Mouse (Mus musculus) midbrain, embryonic 13.5 days (tissue): Measurements from ENCODE around the gene Mbd3. TPM values are rescaled to one million over a fixed set of nuclear protein-coding genes. Genes with fewer than 3 reads are reported as not detected.

ENCODE experiments used
- ATAC-seq: fragments of 200-750 bp; cut with Nextera tagmentation; 2 replicates; pipeline ENCODE4 v1.8.0; 2017; ENCODE audit warnings: mild to moderate bottlenecking, moderate TSS enrichment, moderate library complexity
- H3K27ac ChIP-seq: fragments of 300-500 bp; sonication (generic); 2 replicates; pipeline ENCODE4 v1.5.1; 2015; ENCODE audit warnings: inconsistent platforms, mild to moderate bottlenecking, moderate library complexity
- H3K27me3 ChIP-seq: fragments of 300-500 bp; sonication (generic); 2 replicates; pipeline ENCODE4 v1.6.1; 2015; ENCODE audit warnings: mild to moderate bottlenecking, inconsistent platforms
- H3K36me3 ChIP-seq: fragments of 300-500 bp; sonication (generic); 2 replicates; pipeline ENCODE4 v1.6.1; 2015; ENCODE audit warnings: mild to moderate bottlenecking, inconsistent platforms
- H3K4me1 ChIP-seq: fragments of 300-500 bp; sonication (generic); replicated peaks from 2 replicates; pipeline ENCODE4 v1.6.1; 2015; ENCODE audit warnings: inconsistent platforms
- H3K4me2 ChIP-seq: fragments of 300-500 bp; sonication (generic); replicated peaks from 2 replicates; pipeline ENCODE4 v1.6.1; 2015; ENCODE audit warnings: moderate library complexity, mild to moderate bottlenecking, inconsistent platforms
- H3K4me3 ChIP-seq: fragments of 300-500 bp; sonication (generic); replicated peaks from 2 replicates; pipeline ENCODE4 v1.5.1; 2015; ENCODE audit warnings: mild to moderate bottlenecking, inconsistent platforms
- H3K9ac ChIP-seq: fragments of 300-500 bp; sonication (generic); replicated peaks from 2 replicates; pipeline ENCODE4 v1.6.1; 2015; ENCODE audit warnings: mild to moderate bottlenecking, inconsistent platforms
- H3K9me3 ChIP-seq: fragments of 300-500 bp; sonication (generic); 2 replicates; pipeline ENCODE4 v1.6.1; 2016; ENCODE audit warnings: mild to moderate bottlenecking, inconsistent platforms
- WGBS: fragments of 180-500 bp; shearing (Covaris S2); methylation state at CpG from one replicate; pipeline ENCODE4 v1.1.7; 2015; 5-methylcytosine and 5-hydroxymethylcytosine counted together
- microRNA-seq: library from miRNA; unstranded; fragments of <30 nt; microRNA quantifications from one replicate; pipeline ENCODE4, GENCODE M21; 2016
- polyA plus RNA-seq: library from polyadenylated mRNA; unstranded; fragments of >200 nt; fragmentation: Nextera tagmentation; extraction: Ambion mirVana; gene quantifications from 2 replicates; pipeline ENCODE4 v1.2.1, GENCODE M21; 2015

The Mbd3 gene
- polyA plus RNA-seq, 1 experiment from 2014 or later: 257 TPM

- peaks cover 53% of the 10 kb centered on the region for H3K4me1 ChIP-seq
- peaks cover 96% of the 10 kb centered on the region for H3K27me3 ChIP-seq
- no peak overlapping the region for H3K4me3 ChIP-seq
- no peaks in the 10 kb centered on the region for H3K9me3 ChIP-seq
- no peak for ATAC-seq
- H3K9ac ChIP-seq: no peak overlapping the region
- no peak overlapping the region for H3K27ac ChIP-seq
- WGBS: 57% methylated on average over 9 of the region's 9 CpGs
- H3K4me2 ChIP-seq: no peak overlapping the region
- H3K36me3 ChIP-seq: no peaks in the 10 kb centered on the region
Measured at GRCm38 (mm10) chr10:80344131-80344661, 55.2 kb downstream of the Mbd3 start.

DNA sequence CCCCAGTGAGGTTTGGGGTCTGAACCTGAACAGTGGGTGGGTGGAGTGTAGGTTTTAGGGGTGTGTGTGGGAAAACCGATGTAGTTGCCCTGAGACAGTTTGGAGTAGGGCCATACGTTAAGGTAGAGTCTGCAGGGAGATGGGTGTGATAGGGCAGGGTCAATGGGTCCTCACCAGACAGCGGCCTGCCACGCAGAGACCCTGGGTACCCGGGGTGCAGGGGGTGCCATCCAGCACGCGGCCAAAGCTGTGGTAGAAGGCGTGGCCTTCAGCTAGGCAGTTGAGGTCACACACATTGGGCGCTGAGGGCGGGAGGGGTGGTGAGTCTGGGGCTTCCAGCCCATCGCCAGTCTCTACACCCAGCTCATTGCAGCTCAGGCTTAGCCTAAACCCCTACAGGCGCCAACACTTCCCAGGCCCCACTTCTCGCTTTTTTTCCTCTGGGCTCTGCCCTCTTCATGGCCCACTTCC lies 55.9 kb downstream of the Mbd3 start:
- Histone ChIP-seq H3K4me2 (peak overlapping the region; percentile 52), H3K9me3 (no peaks in the 10 kb centered on the region), H3K4me1 (peaks cover 51% of the 10 kb centered on the region), H3K27ac (no peak overlapping the region), H3K4me3 (peak overlapping the region; percentile 29), H3K27me3 (peaks cover 89% of the 10 kb centered on the region), H3K36me3 (no peaks in the 10 kb centered on the region), H3K9ac (no peak overlapping the region)
- peak; percentile 12 for ATAC-seq
- WGBS: 24% methylated on average over 13 of the region's 13 CpGs

- peaks cover 45% of the 10 kb centered on the region for H3K4me1 ChIP-seq
- peak; percentile 57 for ATAC-seq
- H3K27ac ChIP-seq: no peak overlapping the region
- H3K4me3 ChIP-seq: peak overlapping the region; percentile 29
- peak overlapping the region; percentile 23; the same call in 1 of the 2 replicates for H3K9ac ChIP-seq
- H3K36me3 ChIP-seq: no peaks in the 10 kb centered on the region
- peaks cover 86% of the 10 kb centered on the region for H3K27me3 ChIP-seq
- H3K4me2 ChIP-seq: peak overlapping the region; percentile 52
- no peaks in the 10 kb centered on the region for H3K9me3 ChIP-seq
- WGBS: under 1% methylated on average over 29 of the region's 33 CpGs
Measured at GRCm38 (mm10) chr10:80342749-80343424, 56.5 kb downstream of the Mbd3 start.

Small RNA genes lying within 50 kb of the gene (microRNA-seq; reads per million reads assigned to microRNA genes)
- gene Gm22721: not detected

Other genes starting within 250 kb of the Mbd3 start
- gene Cirbp, start 233.6 kb downstream of the Mbd3 start, polyA plus RNA-seq: 354 and 412 TPM in 2 replicates
- 11.9 and 14.5 TPM in 2 replicates for gene 1600002K03Rik, start 226.6 kb downstream of the Mbd3 start, polyA plus RNA-seq
- 34.5 and 41.3 TPM in 2 replicates for gene Efna2, start 220.1 kb downstream of the Mbd3 start, polyA plus RNA-seq
- gene Mum1, start 173.1 kb downstream of the Mbd3 start, polyA plus RNA-seq: 91.4 and 98.4 TPM in 2 replicates
- 244 and 265 TPM in 2 replicates for gene Ndufs7, start 150.4 kb downstream of the Mbd3 start, polyA plus RNA-seq
- gene Gamt, start 138.5 kb downstream of the Mbd3 start, polyA plus RNA-seq: 20.9 and 22.3 TPM in 2 replicates
- 62.9 and 66.1 TPM in 2 replicates for gene Dazap1, start 138.1 kb downstream of the Mbd3 start, polyA plus RNA-seq
- 631 and 653 TPM in 2 replicates for gene Rps15, start 107.1 kb downstream of the Mbd3 start, polyA plus RNA-seq
- gene Apc2, start 103.6 kb downstream of the Mbd3 start, polyA plus RNA-seq: 182 and 209 TPM in 2 replicates
- 27.8 and 33.4 TPM in 2 replicates for gene 2310011J03Rik, start 79.0 kb downstream of the Mbd3 start, polyA plus RNA-seq
- 1.9 and 2.1 TPM in 2 replicates for gene Pcsk4, start 70.1 kb downstream of the Mbd3 start, polyA plus RNA-seq
- 3.0 and 3.1 TPM in 2 replicates for gene Reep6, start 69.6 kb downstream of the Mbd3 start, polyA plus RNA-seq
- 0.39 and 0.61 TPM in 2 replicates for gene Adamtsl5, start 51.1 kb downstream of the Mbd3 start, polyA plus RNA-seq
- 0.96 and 1.3 TPM in 2 replicates for gene Plk5, start 43.1 kb downstream of the Mbd3 start, polyA plus RNA-seq
- 15.9 and 18.6 TPM in 2 replicates for gene Mex3d, start 11.9 kb downstream of the Mbd3 start, polyA plus RNA-seq
- gene Uqcr11, start 7.3 kb upstream of the Mbd3 start, polyA plus RNA-seq: 518 and 572 TPM in 2 replicates
- 67.7 and 82.3 TPM in 2 replicates for gene Tcf3, start 34.1 kb upstream of the Mbd3 start, polyA plus RNA-seq
- gene Onecut3, start 95.3 kb upstream of the Mbd3 start, polyA plus RNA-seq: 2.6 and 3.0 TPM in 2 replicates
- 0.94 and 1.1 TPM in 2 replicates for gene Atp8b3, start 139.6 kb upstream of the Mbd3 start, polyA plus RNA-seq
- 28.8 and 32.6 TPM in 2 replicates for gene Rexo1, start 162.0 kb upstream of the Mbd3 start, polyA plus RNA-seq
- 3.7 and 4.5 TPM in 2 replicates for gene Klf16, start 177.8 kb upstream of the Mbd3 start, polyA plus RNA-seq
- 78.5 and 93.4 TPM in 2 replicates for gene Abhd17a, start 190.8 kb upstream of the Mbd3 start, polyA plus RNA-seq
- gene Scamp4, start 203.3 kb upstream of the Mbd3 start, polyA plus RNA-seq: 60.2 and 60.3 TPM in 2 replicates
- gene Adat3, start 203.3 kb upstream of the Mbd3 start, polyA plus RNA-seq: 6.1 and 7.6 TPM in 2 replicates
- gene Gm49322, start 206.5 kb upstream of the Mbd3 start, polyA plus RNA-seq: 4.0 and 4.9 TPM in 2 replicates
- 73.8 and 115 TPM in 2 replicates for gene Csnk1g2, start 223.3 kb upstream of the Mbd3 start, polyA plus RNA-seq